Mouse (Mus musculus): ENCODE data around the gene Sptb.

GRCm38 (mm10) chr12:76677068-76677467 lies 33.3 kb downstream of the Sptb start:
- TF ChIP-seq POLR2AphosphoS2 (IDR thresholded peaks at IDR 0.05; ENCODE audit: insufficient read length, low read depth), result no peak
- TF ChIP-seq POLR2A (IDR thresholded peaks at IDR 0.05; ENCODE audit: insufficient read length, low read depth), result no peak
- no peak for TF ChIP-seq TCF12 (IDR thresholded peaks at IDR 0.05; ENCODE audit: insufficient read depth, poor library complexity, severe bottlenecking)
- TF ChIP-seq MYOD1 (IDR thresholded peaks at IDR 0.05; ENCODE audit: control insufficient read depth in 1 of 3, insufficient read length in 2 of 3, low read depth in 2 of 3), result no peak
- TF ChIP-seq E2F4 (IDR thresholded peaks at IDR 0.05; ENCODE audit: insufficient read depth), result no peak
- no peak for TF ChIP-seq MAX (IDR thresholded peaks at IDR 0.05; ENCODE audit: low read depth)
- no peak for TF ChIP-seq CEBPB (IDR thresholded peaks at IDR 0.05; ENCODE audit: insufficient read depth, poor library complexity, severe bottlenecking)
- TF ChIP-seq MYOG (IDR thresholded peaks at IDR 0.05; ENCODE audit: control insufficient read depth in 1 of 3, insufficient read depth in 1 of 3, insufficient read length in 2 of 3, low read depth in 2 of 3), result no peak
- no peak for TF ChIP-seq USF1 (IDR thresholded peaks at IDR 0.05; ENCODE audit: low read depth)
- no peak for TF ChIP-seq REST (IDR thresholded peaks at IDR 0.05; ENCODE audit: insufficient read depth, insufficient read length)
- no peak for TF ChIP-seq SRF (IDR thresholded peaks at IDR 0.05; ENCODE audit: control insufficient read depth, insufficient read length, low read depth)
